In genomic region chr11:95266540-95267245, GRCm38 (mm10) we compare ENCODE assay signal across 9 mouse cellular contexts. TPM values are rescaled to one million over a fixed set of nuclear protein-coding genes. Genes with fewer than 3 reads are reported as not detected.
DNase-seq lines count a peak whose midpoint lies in the region; ATAC-seq lines count a peak whose summit lies in the region.
"Had no signal": no experiment of that assay in that cellular context is flagged by ENCODE, and none has a peak within 500 bp of the region (broad histone marks: within the 10 kb centered on the region; RNA-seq: fewer than 3 reads in every experiment).

No protein-coding gene starts in this region.

- no peaks in the 10 kb centered on the region for H3K4me1 ChIP-seq in heart, embryonic 16.5 days (ENCODE audit: control insufficient read depth, insufficient read depth, low read length)

- no peak overlapping the region for H3K4me2 ChIP-seq in heart, embryonic 16.5 days (ENCODE audit: low read depth, low read length)

- no peaks in the 10 kb centered on the region for H3K27me3 ChIP-seq in heart, embryonic 16.5 days (ENCODE audit: control insufficient read depth, insufficient read depth, low read length)

- H3K4me3 ChIP-seq in heart, embryonic 16.5 days (ENCODE audit: low read length): no peak overlapping the region

- no peak overlapping the region for H3K27ac ChIP-seq in heart, embryonic 16.5 days (ENCODE audit: low read length)

- no peak overlapping the region for H3K9ac ChIP-seq in heart, embryonic 16.5 days (ENCODE audit: low read length)

- peak; percentile 35 for DNase-seq in ovary, adult 18-20 months (ENCODE audit: low spot score)
- no peak for DNase-seq in ovary, postnatal 14 days (ENCODE audit: low spot score)
- DNase-seq in kidney, postnatal 25 days: peak; percentile 69 to 87
- DNase-seq in layer of hippocampus, postnatal 36 days: no peak
- no peak for DNase-seq in cerebellum, postnatal 36 days
- DNase-seq in frontal cortex, postnatal 36 days (ENCODE audit: low spot score in 2 of 2): no peak
- DNase-seq: thymus, postnatal 25 days had no signal

- no peaks in the 10 kb centered on the region for H3K9me3 ChIP-seq in heart, embryonic 16.5 days (replicated peaks; ENCODE audit: control insufficient read depth, low read length)

- ATAC-seq in heart, embryonic 16.5 days (replicated peaks; ENCODE audit: extremely low read depth, insufficient read depth, low FRiP score): peak; percentile 60; the same call in 1 of the 2 replicates

- peaks cover 7% of the 10 kb centered on the region; the same call in 1 of the 2 replicates for H3K36me3 ChIP-seq in heart, embryonic 16.5 days (ENCODE audit: control insufficient read depth, insufficient read depth)

- WGBS in heart, embryonic 16.5 days: 45% methylated on average over 6 of the region's 6 CpGs

RNA-seq across cellular contexts. Expression of gene Tac4, which starts 5.4 kb away (rescaled TPM):
- 0.11 TPM in 1 of 2 replicates, not detected in the other for polyA plus RNA-seq in heart, embryonic 16.5 days (2015; fragmentation: Nextera tagmentation; extraction: Ambion mirVana)
- total RNA-seq in layer of hippocampus, postnatal 36 days (2021): not detected
- polyA plus RNA-seq: embryonic facial prominence, embryonic 11.5 days had no signal

RNA-seq across cellular contexts. Expression of gene Kat7, which starts 43.4 kb away (rescaled TPM):
- 49.8 and 51.1 TPM in 2 replicates for polyA plus RNA-seq in heart, embryonic 16.5 days (2015; fragmentation: Nextera tagmentation; extraction: Ambion mirVana)
- 10 to 100 TPM; 72.0 to 74.0 TPM for total RNA-seq in layer of hippocampus, postnatal 36 days (2021)

Comparison
In these comparisons a context has a peak if more than half of its experiments do, and no peak if none do; other contexts are left out.
1. DNase-seq: peak in ovary, adult 18-20 months (single experiment) and kidney, postnatal 25 days (2 of 2); none in ovary, postnatal 14 days (single experiment), layer of hippocampus, postnatal 36 days (0 of 2), cerebellum, postnatal 36 days (0 of 2) and frontal cortex, postnatal 36 days (0 of 2).